Mouse (Mus musculus): ENCODE data around the gene Olfr356. TPM values are rescaled to one million over a fixed set of nuclear protein-coding genes. Genes with fewer than 3 reads are reported as not detected.

Gene Olfr356
- polyA plus RNA-seq (2012; rRNA removed), result not detected in 2 replicates

- TF ChIP-seq POLR2A (IDR thresholded peaks at IDR 0.05; ENCODE audit: extremely low read depth, insufficient read depth, low read length) (no peak), CTCF (IDR thresholded peaks at IDR 0.05; ENCODE audit: extremely low read depth, insufficient read depth, low read length) (no peak)
- no peaks in the 10 kb centered on the region for H3K4me1 ChIP-seq (ENCODE audit: control insufficient read depth, insufficient read depth, low read length)
- H3K4me3 ChIP-seq (ENCODE audit: insufficient read depth, low read length), result no peak within 1 kb of the TSS
- H3K27ac ChIP-seq (ENCODE audit: insufficient read depth, low read length), result no peak within 1 kb of the TSS
These were observed at the start of gene Olfr356 for GRCm38 (mm10) chr2:36936821-36937220. TSS of gene Olfr356 (plus strand) at chr2:36937121.

- TF ChIP-seq CTCF (IDR thresholded peaks at IDR 0.05; ENCODE audit: extremely low read depth, insufficient read depth, low read length) (no peak), POLR2A (IDR thresholded peaks at IDR 0.05; ENCODE audit: extremely low read depth, insufficient read depth, low read length) (no peak)
- H3K4me3 ChIP-seq (ENCODE audit: insufficient read depth, low read length), result no peak within 1 kb of the TSS
- no peaks in the 10 kb centered on the region for H3K4me1 ChIP-seq (ENCODE audit: control insufficient read depth, insufficient read depth, low read length)
- no peak within 1 kb of the TSS for H3K27ac ChIP-seq (ENCODE audit: insufficient read depth, low read length)
These were observed 44.1 kb upstream of the Olfr356 start, which contains the start of gene Olfr353 for GRCm38 (mm10) chr2:36892836-36893235. TSS of gene Olfr353 (minus strand) at chr2:36892936.

GRCm38 (mm10) chr2:36897114-36897513, 39.8 kb upstream of the Olfr356 start:
- H3K27ac ChIP-seq (ENCODE audit: insufficient read depth, low read length), result no peak overlapping the region
- H3K4me3 ChIP-seq (ENCODE audit: insufficient read depth, low read length), result no peak overlapping the region
- TF ChIP-seq CTCF (IDR thresholded peaks at IDR 0.05; ENCODE audit: extremely low read depth, insufficient read depth, low read length) (no peak), POLR2A (IDR thresholded peaks at IDR 0.05; ENCODE audit: extremely low read depth, insufficient read depth, low read length) (no peak)
- no peaks in the 10 kb centered on the region for H3K4me1 ChIP-seq (ENCODE audit: control insufficient read depth, insufficient read depth, low read length)

- H3K4me1 ChIP-seq (ENCODE audit: control insufficient read depth, insufficient read depth, low read length), result no peaks in the 10 kb centered on the region
- no peak for TF ChIP-seq POLR2A (IDR thresholded peaks at IDR 0.05; ENCODE audit: extremely low read depth, insufficient read depth, low read length)
- TF ChIP-seq CTCF (IDR thresholded peaks at IDR 0.05; ENCODE audit: extremely low read depth, insufficient read depth, low read length), result no peak
- H3K27ac ChIP-seq (ENCODE audit: insufficient read depth, low read length), result no peak within 1 kb of the TSS
- no peak within 1 kb of the TSS for H3K4me3 ChIP-seq (ENCODE audit: insufficient read depth, low read length)
These were observed 31.5 kb upstream of the Olfr356 start, which contains the start of gene Olfr354 for GRCm38 (mm10) chr2:36905380-36905779. TSS of gene Olfr354 (plus strand) at chr2:36905680.

GRCm38 (mm10) chr2:36928797-36929196, 8.1 kb upstream of the Olfr356 start, which contains the start of gene Olfr355:
TSS of gene Olfr355 (minus strand) at chr2:36928897.
- TF ChIP-seq CTCF (IDR thresholded peaks at IDR 0.05; ENCODE audit: extremely low read depth, insufficient read depth, low read length), result no peak
- TF ChIP-seq POLR2A (IDR thresholded peaks at IDR 0.05; ENCODE audit: extremely low read depth, insufficient read depth, low read length), result no peak
- Histone ChIP-seq H3K27ac (ENCODE audit: insufficient read depth, low read length) (no peak within 1 kb of the TSS), H3K4me3 (ENCODE audit: insufficient read depth, low read length) (no peak within 1 kb of the TSS), H3K4me1 (ENCODE audit: control insufficient read depth, insufficient read depth, low read length) (no peaks in the 10 kb centered on the region)

Other genes with a start within 250 kb of the Olfr356 start
- gene Olfr347, start 205.2 kb upstream of the Olfr356 start, polyA plus RNA-seq (2012; rRNA removed), result not detected in 2 replicates
- not detected in 2 replicates for gene Olfr348, start 152.8 kb upstream of the Olfr356 start, polyA plus RNA-seq (2012; rRNA removed)
- gene Olfr50, start 146.6 kb upstream of the Olfr356 start, polyA plus RNA-seq (2012; rRNA removed), result not detected in 2 replicates
- gene Olfr3, start 120.1 kb upstream of the Olfr356 start, polyA plus RNA-seq (2012; rRNA removed), result not detected in 2 replicates
- not detected in 2 replicates for gene Olfr350, start 90.8 kb upstream of the Olfr356 start, polyA plus RNA-seq (2012; rRNA removed)
- not detected in 2 replicates for gene Olfr351, start 74.5 kb upstream of the Olfr356 start, polyA plus RNA-seq (2012; rRNA removed)
- not detected in 2 replicates for gene Olfr352, start 68.7 kb upstream of the Olfr356 start, polyA plus RNA-seq (2012; rRNA removed)
- gene Olfr353, start 44.2 kb upstream of the Olfr356 start, polyA plus RNA-seq (2012; rRNA removed), result not detected in 2 replicates
- gene Olfr354, start 31.4 kb upstream of the Olfr356 start, polyA plus RNA-seq (2012; rRNA removed), result not detected in 2 replicates
- gene Olfr355, start 8.2 kb upstream of the Olfr356 start, polyA plus RNA-seq (2012; rRNA removed), result not detected in 2 replicates
- gene Olfr357, start 56.7 kb downstream of the Olfr356 start, polyA plus RNA-seq (2012; rRNA removed), result not detected in 2 replicates
- gene Olfr358, start 72.2 kb downstream of the Olfr356 start, polyA plus RNA-seq (2012; rRNA removed), result not detected in 2 replicates
- not detected in 2 replicates for gene Olfr360, start 128.6 kb downstream of the Olfr356 start, polyA plus RNA-seq (2012; rRNA removed)
- not detected in 2 replicates for gene Olfr361, start 152.2 kb downstream of the Olfr356 start, polyA plus RNA-seq (2012; rRNA removed)
- gene Olfr362, start 180.8 kb downstream of the Olfr356 start, polyA plus RNA-seq (2012; rRNA removed), result not detected in 2 replicates
- not detected in 2 replicates for gene Olfr364-ps1, start 202.2 kb downstream of the Olfr356 start, polyA plus RNA-seq (2012; rRNA removed)

Measured in cortical plate, adult 2 months (tissue).